Mouse (Mus musculus) gastrocnemius, adult 2 months (tissue): ENCODE measurements around the gene Zfp825. TPM values are rescaled to one million over a fixed set of nuclear protein-coding genes. Genes with fewer than 3 reads are reported as not detected.
"Not testable (repeated sequence)": the region's sequence is repeated elsewhere in the genome, so short reads cannot be mapped to it uniquely, and the experiment has no call there.

ENCODE experiments used
- DNase-seq: peaks from one replicate; pipeline ENCODE4 v3.0.0; 2022
- H3K27ac ChIP-seq: fragments of 200-600 bp; 2 replicates; pipeline ENCODE4 v1.8.1; 2022; ENCODE audit warnings: mild to moderate bottlenecking
- H3K4me3 ChIP-seq: fragments of 200-600 bp; 2 replicates; pipeline ENCODE4 v1.8.1; 2022; ENCODE audit warnings: mild to moderate bottlenecking, moderate library complexity
- CTCF ChIP-seq: fragments of 200-600 bp; IDR thresholded peaks from 2 replicates; pipeline ENCODE4 v1.8.1; 2022; ENCODE audit warnings: antibody characterized with exemption, mild to moderate bottlenecking, moderate library complexity
- intact Hi-C: fragments of 180-260 bp; cut with DNase I; formaldehyde crosslinking; loops from one replicate; pipeline ENCODE4 v1.15.1; 2025
- long read RNA-seq, 2 experiments: library from polyadenylated mRNA; stranded (forward); transcript quantifications; one replicate each; pipeline ENCODE4 v2.0.0; 2021
- total RNA-seq, 2 experiments: library from RNA; stranded (reverse); gene quantifications; 2 replicates each; pipeline ENCODE4 v1.2.3; 2021

Gene Zfp825
- 1 to 10 TPM; 6.7 to 7.5 TPM for total RNA-seq
- long read RNA-seq, experiment 1, transcript Zfp825-203 (5 exons, 1,549 nt): major isoform, 7 of 7 reads
- long read RNA-seq, experiment 1, partial matches to known transcripts: 0 of 7 reads
- long read RNA-seq, experiment 1, other reads (novel, unspliced or antisense): 0 of 7 reads
- long read RNA-seq, experiment 2, transcript Zfp825-203 (5 exons, 1,549 nt): major isoform, 7 of 9 reads
- long read RNA-seq, experiment 2, partial matches to known transcripts: 0 of 9 reads
- long read RNA-seq, experiment 2, other reads (novel, unspliced or antisense): 0 of 9 reads

- H3K4me3 ChIP-seq: peak within 1 kb of the TSS; percentile 81
- DNase-seq: peak; percentile 80
- TF ChIP-seq CTCF: no peak
- intact Hi-C loops: loop anchor here (10.0 kb wide), 1 partner anchor 149 kb away; no protein-coding TSS in a partner anchor
- H3K27ac ChIP-seq: peak within 1 kb of the TSS; percentile 86
These were observed at the start of gene Zfp825 for GRCm38 (mm10) chr13:74493911-74494679. Gene Zfp825, minus strand, starts transcription at chr13:74493992.

- not testable (repeated sequence) for H3K4me3 ChIP-seq, DNase-seq, H3K27ac ChIP-seq
- intact Hi-C loops: loop anchor here (2.0 kb wide), 1 partner anchor 195 kb away; no protein-coding TSS in a partner anchor
These were observed 41.6 kb upstream of the Zfp825 start for GRCm38 (mm10) chr13:74535418-74535817.

GRCm38 (mm10) chr13:74534864-74535263 lies 41.1 kb upstream of the Zfp825 start:
- TF ChIP-seq CTCF: peak; percentile 63
- not testable (repeated sequence) for H3K27ac ChIP-seq, H3K4me3 ChIP-seq
- DNase-seq: peak; percentile 51
- intact Hi-C loops: loop anchor here (2.0 kb wide), 1 partner anchor 194 kb away; no protein-coding TSS in a partner anchor

GRCm38 (mm10) chr13:74534096-74534495 lies 40.3 kb upstream of the Zfp825 start:
- DNase-seq: peak; percentile 15
- intact Hi-C loops: loop anchor here (2.0 kb wide), 1 partner anchor 193 kb away; no protein-coding TSS in a partner anchor
- H3K4me3 ChIP-seq: no peak overlapping the region
- H3K27ac ChIP-seq: no peak overlapping the region
- TF ChIP-seq CTCF: no peak

- DNase-seq, H3K27ac ChIP-seq, intact Hi-C loops, H3K4me3 ChIP-seq: not testable (repeated sequence)
These were observed 37.5 kb upstream of the Zfp825 start for GRCm38 (mm10) chr13:74531251-74531650.

GRCm38 (mm10) chr13:74529372-74529715 lies 35.6 kb upstream of the Zfp825 start:
- intact Hi-C loops, DNase-seq, H3K27ac ChIP-seq: not testable (repeated sequence)

GRCm38 (mm10) chr13:74528519-74529371 lies 35.0 kb upstream of the Zfp825 start:
- H3K27ac ChIP-seq, intact Hi-C loops, DNase-seq, H3K4me3 ChIP-seq: not testable (repeated sequence)

More at GRCm38 (mm10) chr13:74529372-74529715, 35.6 kb upstream of the Zfp825 start:
- H3K4me3 ChIP-seq: not testable (repeated sequence)

GRCm38 (mm10) chr13:74522481-74523237 lies 28.9 kb upstream of the Zfp825 start:
- H3K4me3 ChIP-seq: peak overlapping the region; percentile 67
- peak; percentile 79 for DNase-seq
- H3K27ac ChIP-seq: peak overlapping the region; percentile 86
- TF ChIP-seq CTCF: no peak
- intact Hi-C loops: no loop called here

GRCm38 (mm10) chr13:74522141-74522480 lies 28.3 kb upstream of the Zfp825 start:
- intact Hi-C loops, DNase-seq: not testable (repeated sequence)
- H3K4me3 ChIP-seq: peak overlapping the region; percentile 67
- H3K27ac ChIP-seq: peak overlapping the region; percentile 86

- intact Hi-C loops, DNase-seq, H3K4me3 ChIP-seq, H3K27ac ChIP-seq: not testable (repeated sequence)
These were observed 14.2 kb upstream of the Zfp825 start for GRCm38 (mm10) chr13:74507981-74508380.

GRCm38 (mm10) chr13:74502851-74503250 lies 9.1 kb upstream of the Zfp825 start:
- H3K27ac ChIP-seq, intact Hi-C loops, DNase-seq, H3K4me3 ChIP-seq: not testable (repeated sequence)

- intact Hi-C loops: loop anchor here (10.0 kb wide), 1 partner anchor 155 kb away; no protein-coding TSS in a partner anchor
These were observed 5.9 kb upstream of the Zfp825 start for GRCm38 (mm10) chr13:74499696-74500095.

GRCm38 (mm10) chr13:74484326-74484725 lies 9.5 kb downstream of the Zfp825 start:
- DNase-seq, H3K4me3 ChIP-seq, intact Hi-C loops, H3K27ac ChIP-seq: not testable (repeated sequence)

More at GRCm38 (mm10) chr13:74499696-74500095, 5.9 kb upstream of the Zfp825 start:
- H3K27ac ChIP-seq, DNase-seq, H3K4me3 ChIP-seq: not testable (repeated sequence)

- not testable (repeated sequence) for DNase-seq
These were observed 22.3 kb downstream of the Zfp825 start for GRCm38 (mm10) chr13:74471468-74471867.

More at GRCm38 (mm10) chr13:74471468-74471867, 22.3 kb downstream of the Zfp825 start:
- intact Hi-C loops, H3K4me3 ChIP-seq, H3K27ac ChIP-seq: not testable (repeated sequence)
